Mouse (Mus musculus): Measurements from ENCODE around the gene Olfr328. TPM values are rescaled to one million over a fixed set of nuclear protein-coding genes. Genes with fewer than 3 reads are reported as not detected.
"Not testable (repeated sequence)": the region's sequence is repeated elsewhere in the genome, so short reads cannot be mapped to it uniquely, and the experiment has no call there.

Olfr328 gene
- polyA plus RNA-seq, 1 experiment from 2014 or later: 0.09 TPM

DNA sequence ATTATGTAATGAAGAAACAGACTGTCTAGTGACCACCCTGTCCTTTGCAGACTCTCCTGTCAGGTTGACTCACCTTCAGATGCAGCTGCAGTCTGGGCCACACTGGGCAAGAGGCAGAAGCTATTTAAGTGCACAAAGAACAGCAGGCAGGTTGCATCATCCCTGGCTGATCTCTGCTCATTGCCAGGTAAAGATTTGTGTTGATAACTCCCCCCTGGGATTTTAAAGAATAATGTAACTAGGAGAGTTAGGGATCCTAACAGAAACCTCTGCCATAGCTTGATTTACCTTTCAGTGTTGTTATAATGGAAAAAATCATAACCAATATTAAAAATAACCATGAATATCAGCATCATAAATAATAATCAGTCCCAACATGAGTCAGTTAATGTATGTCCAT is 20.7 kb downstream of the Olfr328 start, which contains the start of gene Olfr330:
Gene Olfr330, minus strand, starts transcription at position 101 of the 400 bp plus-strand sequence.
- not testable (repeated sequence) for H3K36me3 ChIP-seq; H3K9ac ChIP-seq; ATAC-seq (ENCODE audit: low FRiP score); H3K4me2 ChIP-seq; H3K4me3 ChIP-seq; H3K9me3 ChIP-seq; H3K4me1 ChIP-seq (replicated peaks); H3K27me3 ChIP-seq; H3K27ac ChIP-seq

DNA sequence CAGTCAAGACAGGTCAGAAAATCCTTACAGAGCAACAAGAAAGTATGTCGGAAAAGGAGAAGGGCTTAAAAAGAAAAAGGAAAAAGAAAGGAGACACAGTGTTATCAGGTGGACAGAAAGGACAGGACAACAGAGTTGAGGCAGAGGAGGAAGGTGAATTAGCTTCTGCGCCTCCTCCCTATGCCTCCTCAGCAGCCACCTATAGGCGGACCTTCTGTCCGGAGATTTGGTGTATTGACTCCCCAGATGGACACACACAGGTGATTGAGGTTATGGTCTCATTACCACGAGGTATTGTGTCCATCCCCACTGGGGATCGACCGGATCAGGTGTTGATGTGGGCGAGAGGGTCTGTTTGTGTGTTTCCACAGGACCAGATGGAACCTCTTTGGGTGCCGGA is 35.7 kb downstream of the Olfr328 start:
- H3K9ac ChIP-seq; H3K27me3 ChIP-seq; ATAC-seq (ENCODE audit: low FRiP score); H3K9me3 ChIP-seq; H3K4me2 ChIP-seq; H3K4me3 ChIP-seq; H3K4me1 ChIP-seq (replicated peaks); H3K36me3 ChIP-seq; H3K27ac ChIP-seq: not testable (repeated sequence)
- 94% methylated on average over 7 of the region's 9 CpGs for WGBS

DNA sequence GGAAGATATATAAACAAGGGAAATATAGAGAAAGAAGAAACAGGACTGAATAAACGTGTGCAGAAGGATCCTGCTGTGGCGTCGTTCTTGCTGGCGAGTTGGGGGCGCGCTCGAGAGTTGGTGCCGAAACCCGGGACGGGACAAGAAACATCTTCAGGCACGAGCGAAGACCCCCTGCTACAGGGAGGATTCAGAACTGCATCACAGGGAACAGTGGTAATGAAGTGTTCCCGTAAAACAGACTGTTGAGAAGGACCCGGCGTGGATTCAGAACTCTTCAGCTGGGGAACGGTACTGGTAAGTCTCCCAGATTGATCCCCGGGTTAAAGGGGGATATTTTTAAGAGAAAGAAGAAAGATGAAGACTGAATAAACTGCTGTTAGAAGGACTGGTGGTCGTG is 36.5 kb downstream of the Olfr328 start:
- H3K4me2 ChIP-seq; H3K36me3 ChIP-seq; H3K4me1 ChIP-seq (replicated peaks); H3K9me3 ChIP-seq; H3K27me3 ChIP-seq; ATAC-seq (ENCODE audit: low FRiP score); H3K27ac ChIP-seq; H3K9ac ChIP-seq; H3K4me3 ChIP-seq: not testable (repeated sequence)
- 91% methylated on average over 18 of the region's 18 CpGs for WGBS

DNA sequence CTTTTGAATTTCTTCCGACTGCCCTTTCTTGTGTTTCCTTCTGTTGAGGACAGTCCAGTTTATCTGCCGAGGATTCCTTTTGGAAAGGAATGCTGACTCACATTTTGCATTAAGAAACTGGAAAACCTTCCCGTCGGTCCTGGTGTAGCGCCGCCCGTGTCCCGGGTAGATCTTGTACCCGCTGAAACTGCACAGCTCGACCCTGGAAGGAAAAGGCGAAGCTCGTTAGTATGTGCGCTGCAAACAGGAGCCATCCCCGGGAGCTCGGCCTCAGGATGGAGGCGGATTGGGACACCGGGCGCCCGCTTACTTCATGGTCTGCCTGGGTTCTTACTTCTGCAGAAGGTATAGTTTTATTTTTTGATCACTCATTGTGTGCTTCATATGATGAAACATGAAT is 46.4 kb downstream of the Olfr328 start:
- WGBS: 88% methylated on average over 19 of the region's 19 CpGs
- not testable (repeated sequence) for H3K27ac ChIP-seq

GRCm38 (mm10) chr11:58502472-58502871 is 53.0 kb downstream of the Olfr328 start, which contains the start of gene Olfr331:
Gene Olfr331, minus strand, starts transcription at chr11:58502572.
- not testable (repeated sequence) for H3K9ac ChIP-seq; H3K36me3 ChIP-seq; H3K4me3 ChIP-seq; H3K27me3 ChIP-seq; H3K27ac ChIP-seq; H3K4me1 ChIP-seq (replicated peaks); H3K4me2 ChIP-seq; ATAC-seq (ENCODE audit: low FRiP score); H3K9me3 ChIP-seq

More for the DNA sequence above, 46.4 kb downstream of the Olfr328 start:
- not testable (repeated sequence) for H3K9me3 ChIP-seq; H3K4me3 ChIP-seq; H3K4me1 ChIP-seq (replicated peaks); H3K27me3 ChIP-seq; H3K4me2 ChIP-seq; H3K9ac ChIP-seq; H3K36me3 ChIP-seq; ATAC-seq (ENCODE audit: low FRiP score)

Other genes starting within 250 kb of the Olfr328 start
- 26.7 and 27.1 TPM in 2 replicates for gene Zfp692, start 248.6 kb downstream of the Olfr328 start, polyA plus RNA-seq (2015; fragmentation: Nextera tagmentation; extraction: Ambion mirVana)
- gene Zfp672, start 225.3 kb downstream of the Olfr328 start, polyA plus RNA-seq (2015; fragmentation: Nextera tagmentation; extraction: Ambion mirVana): 38.4 and 40.2 TPM in 2 replicates
- gene Sh3bp5l, start 224.9 kb downstream of the Olfr328 start, polyA plus RNA-seq (2015; fragmentation: Nextera tagmentation; extraction: Ambion mirVana): 48.5 and 49.9 TPM in 2 replicates
- not detected in 2 replicates for gene Lypd8, start 176.6 kb downstream of the Olfr328 start, polyA plus RNA-seq (2015; fragmentation: Nextera tagmentation; extraction: Ambion mirVana)
- not detected in 2 replicates for gene 1810065E05Rik, start 134.5 kb downstream of the Olfr328 start, polyA plus RNA-seq (2015; fragmentation: Nextera tagmentation; extraction: Ambion mirVana)
- not detected in 2 replicates for gene Gm12253, start 123.1 kb downstream of the Olfr328 start, polyA plus RNA-seq (2015; fragmentation: Nextera tagmentation; extraction: Ambion mirVana)
- not detected in 2 replicates for gene Lypd9, start 102.7 kb downstream of the Olfr328 start, polyA plus RNA-seq (2015; fragmentation: Nextera tagmentation; extraction: Ambion mirVana)
- gene Olfr30, start 93.4 kb downstream of the Olfr328 start, polyA plus RNA-seq (2015; fragmentation: Nextera tagmentation; extraction: Ambion mirVana): not detected in 2 replicates
- gene Olfr332, start 63.1 kb downstream of the Olfr328 start, polyA plus RNA-seq (2015; fragmentation: Nextera tagmentation; extraction: Ambion mirVana): not detected in 2 replicates
- gene Olfr331, start 53.1 kb downstream of the Olfr328 start, polyA plus RNA-seq (2015; fragmentation: Nextera tagmentation; extraction: Ambion mirVana): not detected in 2 replicates
- gene Olfr330, start 20.8 kb downstream of the Olfr328 start, polyA plus RNA-seq (2015; fragmentation: Nextera tagmentation; extraction: Ambion mirVana): not detected in 2 replicates
- gene Olfr329-ps, start 9.2 kb downstream of the Olfr328 start, polyA plus RNA-seq (2015; fragmentation: Nextera tagmentation; extraction: Ambion mirVana): not detected in 2 replicates
- gene Olfr224, start 14.9 kb upstream of the Olfr328 start, polyA plus RNA-seq (2015; fragmentation: Nextera tagmentation; extraction: Ambion mirVana): not detected in 2 replicates
- gene Olfr325, start 22.1 kb upstream of the Olfr328 start, polyA plus RNA-seq (2015; fragmentation: Nextera tagmentation; extraction: Ambion mirVana): not detected in 2 replicates
- not detected in 2 replicates for gene Olfr324, start 39.5 kb upstream of the Olfr328 start, polyA plus RNA-seq (2015; fragmentation: Nextera tagmentation; extraction: Ambion mirVana)
- gene 2210407C18Rik, start 60.4 kb upstream of the Olfr328 start, polyA plus RNA-seq (2015; fragmentation: Nextera tagmentation; extraction: Ambion mirVana): not detected in 2 replicates
- not detected in 2 replicates for gene Olfr323, start 74.9 kb upstream of the Olfr328 start, polyA plus RNA-seq (2015; fragmentation: Nextera tagmentation; extraction: Ambion mirVana)
- 0.14 and 0.19 TPM in 2 replicates for gene Trim58, start 84.8 kb upstream of the Olfr328 start, polyA plus RNA-seq (2015; fragmentation: Nextera tagmentation; extraction: Ambion mirVana)
- gene Olfr322, start 103.1 kb upstream of the Olfr328 start, polyA plus RNA-seq (2015; fragmentation: Nextera tagmentation; extraction: Ambion mirVana): not detected in 2 replicates
- not detected in 2 replicates for gene Olfr320, start 125.5 kb upstream of the Olfr328 start, polyA plus RNA-seq (2015; fragmentation: Nextera tagmentation; extraction: Ambion mirVana)
- gene Olfr319, start 143.5 kb upstream of the Olfr328 start, polyA plus RNA-seq (2015; fragmentation: Nextera tagmentation; extraction: Ambion mirVana): not detected in 2 replicates
- gene Olfr318, start 168.4 kb upstream of the Olfr328 start, polyA plus RNA-seq (2015; fragmentation: Nextera tagmentation; extraction: Ambion mirVana): not detected in 2 replicates
- gene Olfr317, start 183.6 kb upstream of the Olfr328 start, polyA plus RNA-seq (2015; fragmentation: Nextera tagmentation; extraction: Ambion mirVana): 0.14 and 0.23 TPM in 2 replicates
- gene Olfr316, start 197.1 kb upstream of the Olfr328 start, polyA plus RNA-seq (2015; fragmentation: Nextera tagmentation; extraction: Ambion mirVana): not detected in 2 replicates
- not detected in 2 replicates for gene Olfr315, start 217.6 kb upstream of the Olfr328 start, polyA plus RNA-seq (2015; fragmentation: Nextera tagmentation; extraction: Ambion mirVana)
- not detected in 2 replicates for gene Olfr314, start 227.3 kb upstream of the Olfr328 start, polyA plus RNA-seq (2015; fragmentation: Nextera tagmentation; extraction: Ambion mirVana)
- 9.2 and 10.8 TPM in 2 replicates for gene Fam183b, start 246.3 kb upstream of the Olfr328 start, polyA plus RNA-seq (2015; fragmentation: Nextera tagmentation; extraction: Ambion mirVana)